Mouse (Mus musculus): Measurements from ENCODE around the gene Coro2a. TPM values are rescaled to one million over a fixed set of nuclear protein-coding genes. Genes with fewer than 3 reads are reported as not detected.
"Not testable (repeated sequence)": the region's sequence is repeated elsewhere in the genome, so short reads cannot be mapped to it uniquely, and the experiment has no call there.

The Coro2a gene
- polyA plus RNA-seq, 1 experiment, result 13.2 TPM

DNA sequence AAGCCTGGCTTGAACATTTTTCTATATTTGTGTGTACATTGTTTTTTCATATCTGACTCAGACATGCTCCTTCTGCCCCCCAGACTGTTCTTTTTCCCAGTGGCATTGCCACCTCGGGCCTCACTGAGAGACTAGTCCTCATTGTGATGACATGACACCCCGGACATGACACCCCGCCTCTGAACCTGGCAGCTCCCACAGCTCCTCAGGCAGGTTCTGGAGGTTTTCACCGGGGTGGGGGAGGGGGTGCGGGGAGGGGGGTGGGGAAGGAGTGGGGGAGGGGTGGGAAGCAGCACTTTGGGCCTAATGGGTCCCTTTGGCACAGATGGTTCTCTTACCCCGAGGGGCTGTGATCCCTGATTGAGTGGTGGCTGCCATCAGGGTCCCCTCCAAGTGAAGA lies 8.5 kb downstream of the Coro2a start:
- TF ChIP-seq POLR2A (IDR thresholded peaks at IDR 0.05; ENCODE audit: borderline replicate concordance, extremely low read depth, insufficient read depth, insufficient read length, poor library complexity, severe bottlenecking) (no peak), CTCF (IDR thresholded peaks at IDR 0.05; ENCODE audit: borderline replicate concordance, extremely low read depth, insufficient read depth, insufficient read length) (no peak)
- DNase-seq (ENCODE audit: low read depth), result no peak

GRCm38 (mm10) chr4:46591833-46592520 lies 10.0 kb downstream of the Coro2a start:
- no peak for DNase-seq (ENCODE audit: low read depth)
- TF ChIP-seq CTCF (IDR thresholded peaks at IDR 0.05; ENCODE audit: borderline replicate concordance, extremely low read depth, insufficient read depth, insufficient read length) (no peak), POLR2A (IDR thresholded peaks at IDR 0.05; ENCODE audit: borderline replicate concordance, extremely low read depth, insufficient read depth, insufficient read length, poor library complexity, severe bottlenecking) (no peak)

DNA sequence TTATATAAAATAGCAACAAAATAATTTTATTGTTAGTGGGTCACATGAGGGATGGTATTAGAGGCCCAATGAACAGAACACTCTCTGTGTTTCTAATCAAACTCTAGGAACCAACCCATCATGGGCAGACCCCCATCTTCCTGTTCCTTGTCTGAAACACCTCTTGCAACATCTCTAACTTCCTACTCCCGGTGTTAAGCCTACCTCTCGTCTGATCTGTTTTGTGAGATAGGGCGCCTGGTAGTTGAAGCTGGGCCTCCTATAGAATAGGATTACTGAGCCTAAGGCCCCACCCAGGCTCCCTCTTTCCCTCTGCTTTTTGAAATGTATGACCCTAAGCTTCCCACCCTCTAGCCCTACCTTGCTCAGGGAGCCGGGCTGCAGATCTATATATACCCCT lies 11.2 kb downstream of the Coro2a start:
- TF ChIP-seq POLR2A (IDR thresholded peaks at IDR 0.05; ENCODE audit: borderline replicate concordance, extremely low read depth, insufficient read depth, insufficient read length, poor library complexity, severe bottlenecking), result no peak
- TF ChIP-seq CTCF (IDR thresholded peaks at IDR 0.05; ENCODE audit: borderline replicate concordance, extremely low read depth, insufficient read depth, insufficient read length), result no peak

GRCm38 (mm10) chr4:46589946-46590684 lies 11.9 kb downstream of the Coro2a start:
- TF ChIP-seq CTCF (IDR thresholded peaks at IDR 0.05; ENCODE audit: borderline replicate concordance, extremely low read depth, insufficient read depth, insufficient read length), result no peak
- no peak for TF ChIP-seq POLR2A (IDR thresholded peaks at IDR 0.05; ENCODE audit: borderline replicate concordance, extremely low read depth, insufficient read depth, insufficient read length, poor library complexity, severe bottlenecking)
- DNase-seq (ENCODE audit: low read depth), result no peak

More for the DNA sequence above, 11.2 kb downstream of the Coro2a start:
- no peak for DNase-seq (ENCODE audit: low read depth)

GRCm38 (mm10) chr4:46589151-46589550 lies 12.9 kb downstream of the Coro2a start:
- DNase-seq (ENCODE audit: low read depth), result no peak
- TF ChIP-seq CTCF (IDR thresholded peaks at IDR 0.05; ENCODE audit: borderline replicate concordance, extremely low read depth, insufficient read depth, insufficient read length) (no peak), POLR2A (IDR thresholded peaks at IDR 0.05; ENCODE audit: borderline replicate concordance, extremely low read depth, insufficient read depth, insufficient read length, poor library complexity, severe bottlenecking) (no peak)

- DNase-seq (ENCODE audit: low read depth), result no peak
Observed at GRCm38 (mm10) chr4:46586473-46586872, 15.5 kb downstream of the Coro2a start.

DNA sequence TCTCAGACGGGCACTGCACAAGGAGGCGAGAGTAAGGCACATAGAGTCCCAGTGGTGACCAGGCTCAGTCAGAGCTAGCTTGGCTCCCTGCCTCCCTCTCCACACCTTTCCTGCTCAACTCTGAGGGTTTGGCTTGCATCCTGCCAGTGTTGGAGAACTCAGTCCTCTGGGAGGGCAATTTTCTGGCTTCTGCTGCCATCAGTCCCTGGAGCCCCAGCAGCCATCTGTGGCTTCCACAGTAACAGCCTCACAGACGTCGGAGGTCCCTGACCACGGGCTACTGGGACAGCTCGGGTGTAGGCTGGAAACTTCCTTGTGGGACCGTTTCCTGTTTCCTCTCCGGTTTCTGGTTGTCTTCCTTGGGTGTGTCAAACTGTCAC lies 16.2 kb downstream of the Coro2a start:
- DNase-seq (ENCODE audit: low read depth), result no peak
- TF ChIP-seq CTCF (IDR thresholded peaks at IDR 0.05; ENCODE audit: borderline replicate concordance, extremely low read depth, insufficient read depth, insufficient read length), result no peak
- TF ChIP-seq POLR2A (IDR thresholded peaks at IDR 0.05; ENCODE audit: borderline replicate concordance, extremely low read depth, insufficient read depth, insufficient read length, poor library complexity, severe bottlenecking), result no peak

More at GRCm38 (mm10) chr4:46586473-46586872, 15.5 kb downstream of the Coro2a start:
- no peak for TF ChIP-seq CTCF (IDR thresholded peaks at IDR 0.05; ENCODE audit: borderline replicate concordance, extremely low read depth, insufficient read depth, insufficient read length)

GRCm38 (mm10) chr4:46585041-46585810 lies 16.8 kb downstream of the Coro2a start:
- TF ChIP-seq CTCF (IDR thresholded peaks at IDR 0.05; ENCODE audit: borderline replicate concordance, extremely low read depth, insufficient read depth, insufficient read length) (no peak), POLR2A (IDR thresholded peaks at IDR 0.05; ENCODE audit: borderline replicate concordance, extremely low read depth, insufficient read depth, insufficient read length, poor library complexity, severe bottlenecking) (no peak)

GRCm38 (mm10) chr4:46584536-46584935 lies 17.5 kb downstream of the Coro2a start:
- not testable (repeated sequence) for DNase-seq (ENCODE audit: low read depth)

More at GRCm38 (mm10) chr4:46585041-46585810, 16.8 kb downstream of the Coro2a start:
- no peak for DNase-seq (ENCODE audit: low read depth)

GRCm38 (mm10) chr4:46584084-46584483 lies 17.9 kb downstream of the Coro2a start:
- not testable (repeated sequence) for DNase-seq (ENCODE audit: low read depth)

DNA sequence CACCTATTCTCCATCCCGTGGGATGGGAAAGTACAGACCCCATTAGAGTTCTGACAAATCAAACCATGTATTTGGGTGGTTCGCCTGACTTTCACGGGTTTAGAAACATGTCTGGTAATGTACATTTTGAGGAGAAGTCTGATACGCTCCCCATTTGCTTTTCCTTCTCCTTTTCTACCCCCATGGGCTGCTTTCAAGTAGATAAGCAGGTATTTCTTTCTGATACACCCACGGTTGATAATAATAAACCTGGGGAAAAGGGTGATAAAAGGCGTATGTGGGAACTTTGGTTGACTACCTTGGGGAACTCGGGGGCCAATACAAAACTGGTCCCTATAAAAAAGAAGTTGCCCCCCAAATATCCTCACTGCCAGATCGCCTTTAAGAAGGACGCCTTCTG lies 20.0 kb downstream of the Coro2a start:
- DNase-seq (ENCODE audit: low read depth), result not testable (repeated sequence)

DNA sequence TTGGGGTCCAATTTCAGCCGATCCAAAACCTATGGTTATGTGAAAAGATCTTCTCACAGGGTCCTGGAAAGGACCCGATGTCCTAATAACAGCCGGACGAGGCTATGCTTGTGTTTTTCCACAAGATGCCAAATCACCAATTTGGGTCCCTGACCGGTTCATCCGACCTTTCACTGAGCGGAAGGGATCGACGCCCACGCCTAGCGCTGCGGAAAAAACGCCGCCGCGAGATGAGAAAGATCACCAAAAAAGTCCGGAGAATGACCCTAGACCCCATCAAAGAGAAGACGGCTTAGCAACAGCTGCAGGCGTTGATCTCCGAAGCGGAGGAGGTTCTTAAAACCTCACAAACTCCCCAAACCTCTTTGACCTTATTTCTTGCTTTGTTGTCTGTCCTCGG lies 20.4 kb downstream of the Coro2a start:
- not testable (repeated sequence) for DNase-seq (ENCODE audit: low read depth)

DNA sequence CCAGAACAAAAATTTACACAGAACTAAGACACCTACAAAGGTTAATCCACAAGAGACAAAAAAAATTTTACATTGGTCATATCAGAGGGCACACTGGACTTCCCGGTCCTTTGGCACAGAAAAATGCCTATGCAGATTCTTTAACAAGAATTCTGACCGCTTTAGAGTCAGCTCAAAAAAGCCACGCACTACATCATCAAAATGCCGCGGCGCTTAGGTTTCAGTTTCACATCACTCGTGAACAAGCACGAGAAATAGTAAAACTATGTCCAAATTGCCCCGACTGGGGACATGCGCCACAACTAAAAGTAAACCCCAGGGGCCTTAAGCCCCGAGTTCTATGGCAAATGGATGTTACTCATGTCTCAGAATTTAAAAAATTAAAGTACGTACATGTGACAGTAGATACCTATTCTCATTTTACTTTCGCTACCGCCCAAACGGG lies 21.2 kb downstream of the Coro2a start:
- DNase-seq (ENCODE audit: low read depth), result not testable (repeated sequence)

DNA sequence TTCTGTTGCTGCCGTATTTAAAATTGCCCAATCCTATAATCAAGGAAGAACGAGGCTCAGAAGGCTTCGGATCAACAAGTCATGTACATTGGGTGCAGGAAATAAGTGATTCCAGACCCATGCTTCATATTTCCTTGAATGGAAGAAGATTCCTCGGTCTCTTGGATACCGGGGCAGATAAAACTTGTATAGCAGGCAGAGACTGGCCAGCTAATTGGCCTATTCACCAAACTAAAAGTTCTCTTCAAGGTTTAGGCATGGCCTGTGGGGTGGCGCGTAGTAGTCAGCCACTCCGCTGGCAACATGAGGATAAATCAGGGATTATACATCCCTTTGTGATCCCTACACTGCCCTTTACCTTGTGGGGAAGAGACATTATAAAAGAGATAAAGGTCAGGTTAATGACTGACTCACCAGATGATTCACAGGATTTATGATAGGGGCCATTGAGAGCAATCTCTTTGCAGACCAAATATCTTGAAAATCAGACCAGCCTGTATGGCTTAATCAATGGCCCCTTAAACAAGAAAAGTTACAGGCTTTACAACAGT lies 23.1 kb downstream of the Coro2a start:
- DNase-seq (ENCODE audit: low read depth), result not testable (repeated sequence)
